Mouse (Mus musculus) brown adipose tissue, adult 24 weeks (tissue): Measurements from ENCODE around the gene Cda. TPM values are rescaled to one million over a fixed set of nuclear protein-coding genes. Genes with fewer than 3 reads are reported as not detected.

Experiments used
- polyA plus RNA-seq: library from polyadenylated mRNA; stranded (reverse); fragments of >200 nt; gene quantifications from 2 replicates; pipeline ENCODE4 v1.2.4, GENCODE M21; 2012; ENCODE audit not compliant: missing spikeins, insufficient read depth, insufficient read length

Cda gene
- polyA plus RNA-seq, 1 experiment: not detected

Other genes with a start within 250 kb of the Cda start
- 65.0 and 71.4 TPM in 2 replicates for gene Hp1bp3, start 151.7 kb downstream of the Cda start, polyA plus RNA-seq
- gene Sh2d5, start 117.6 kb downstream of the Cda start, polyA plus RNA-seq: not detected in 2 replicates
- not detected in 2 replicates for gene Kif17, start 117.6 kb downstream of the Cda start, polyA plus RNA-seq
- 39.1 and 40.6 TPM in 2 replicates for gene Ddost, start 63.3 kb downstream of the Cda start, polyA plus RNA-seq
- 208 and 227 TPM in 2 replicates for gene Pink1, start 41.7 kb downstream of the Cda start, polyA plus RNA-seq
- gene Fam43b, start 28.5 kb upstream of the Cda start, polyA plus RNA-seq: not detected in 2 replicates
- gene Mul1, start 66.7 kb upstream of the Cda start, polyA plus RNA-seq: 29.9 and 31.2 TPM in 2 replicates
- 5.5 and 6.3 TPM in 2 replicates for gene Camk2n1, start 86.3 kb upstream of the Cda start, polyA plus RNA-seq